Mouse (Mus musculus): ENCODE measurements around the gene Fam24b. TPM values are rescaled to one million over a fixed set of nuclear protein-coding genes. Genes with fewer than 3 reads are reported as not detected.

The Fam24b gene
- polyA plus RNA-seq, 1 experiment from 2014 or later = not detected

- H3K27me3 ChIP-seq = no peaks in the 10 kb centered on the region
- H3K9ac ChIP-seq = no peak within 1 kb of the TSS
- ATAC-seq (ENCODE audit: borderline replicate concordance, extremely low read depth, low FRiP score, low TSS enrichment) = no peak
- no peak within 1 kb of the TSS for H3K4me3 ChIP-seq
- WGBS = 45% methylated on average over 1 of the region's 1 CpGs
- H3K27ac ChIP-seq = no peak within 1 kb of the TSS
- H3K4me1 ChIP-seq = peaks cover 9% of the 10 kb centered on the region; the same call in 1 of the 2 replicates
- H3K36me3 ChIP-seq = no peaks in the 10 kb centered on the region
- no peak within 1 kb of the TSS for H3K4me2 ChIP-seq
- no peaks in the 10 kb centered on the region for H3K9me3 ChIP-seq
Measured at GRCm38 (mm10) chr7:131333564-131333963, 4.2 kb upstream of the Fam24b start, which contains the start of gene Fam24a. Gene Fam24a (plus strand): TSS chr7:131333864.

- H3K4me2 ChIP-seq = no peak overlapping the region
- H3K9ac ChIP-seq = no peak overlapping the region
- H3K4me3 ChIP-seq = no peak overlapping the region
- ATAC-seq (ENCODE audit: borderline replicate concordance, extremely low read depth, low FRiP score, low TSS enrichment) = no peak
- 64% methylated on average over 2 of the region's 2 CpGs for WGBS
- H3K9me3 ChIP-seq = no peaks in the 10 kb centered on the region
- no peaks in the 10 kb centered on the region for H3K4me1 ChIP-seq
- no peaks in the 10 kb centered on the region for H3K27me3 ChIP-seq
- H3K27ac ChIP-seq = no peak overlapping the region
- no peaks in the 10 kb centered on the region for H3K36me3 ChIP-seq
Measured at GRCm38 (mm10) chr7:131331688-131332087, 2.4 kb upstream of the Fam24b start.

GRCm38 (mm10) chr7:131327054-131327453 is 2.3 kb downstream of the Fam24b start:
- no peaks in the 10 kb centered on the region for H3K4me1 ChIP-seq
- no peak overlapping the region for H3K4me3 ChIP-seq
- no peaks in the 10 kb centered on the region for H3K27me3 ChIP-seq
- 77% methylated on average over 5 of the region's 5 CpGs for WGBS
- ATAC-seq (ENCODE audit: borderline replicate concordance, extremely low read depth, low FRiP score, low TSS enrichment) = no peak
- no peaks in the 10 kb centered on the region for H3K9me3 ChIP-seq
- no peak overlapping the region for H3K9ac ChIP-seq
- no peaks in the 10 kb centered on the region for H3K36me3 ChIP-seq
- no peak overlapping the region for H3K4me2 ChIP-seq
- H3K27ac ChIP-seq = no peak overlapping the region

GRCm38 (mm10) chr7:131322192-131322591 is 7.1 kb downstream of the Fam24b start, which contains the start of gene Cuzd1:
Gene Cuzd1 (minus strand): TSS chr7:131322292.
- H3K4me1 ChIP-seq = no peaks in the 10 kb centered on the region
- no peak within 1 kb of the TSS for H3K9ac ChIP-seq
- 78% methylated on average over 2 of the region's 2 CpGs for WGBS
- H3K36me3 ChIP-seq = no peaks in the 10 kb centered on the region
- H3K27ac ChIP-seq = no peak within 1 kb of the TSS
- H3K4me3 ChIP-seq = no peak within 1 kb of the TSS
- no peak for ATAC-seq (ENCODE audit: borderline replicate concordance, extremely low read depth, low FRiP score, low TSS enrichment)
- H3K9me3 ChIP-seq = no peaks in the 10 kb centered on the region
- H3K4me2 ChIP-seq = no peak within 1 kb of the TSS
- H3K27me3 ChIP-seq = no peaks in the 10 kb centered on the region

- H3K27me3 ChIP-seq = no peaks in the 10 kb centered on the region
- H3K27ac ChIP-seq = no peak overlapping the region
- H3K4me2 ChIP-seq = no peak overlapping the region
- ATAC-seq (ENCODE audit: borderline replicate concordance, extremely low read depth, low FRiP score, low TSS enrichment) = no peak
- no peaks in the 10 kb centered on the region for H3K9me3 ChIP-seq
- no peaks in the 10 kb centered on the region for H3K36me3 ChIP-seq
- H3K4me3 ChIP-seq = no peak overlapping the region
- no peak overlapping the region for H3K9ac ChIP-seq
- WGBS = 69% methylated on average over 4 of the region's 7 CpGs
- H3K4me1 ChIP-seq = no peaks in the 10 kb centered on the region
Measured at GRCm38 (mm10) chr7:131318340-131318739, 11.0 kb downstream of the Fam24b start.

- H3K9ac ChIP-seq = no peak overlapping the region
- H3K27ac ChIP-seq = no peak overlapping the region
- H3K27me3 ChIP-seq = no peaks in the 10 kb centered on the region
- H3K4me2 ChIP-seq = no peak overlapping the region
- H3K36me3 ChIP-seq = no peaks in the 10 kb centered on the region
- WGBS = 59% methylated on average over 12 of the region's 12 CpGs
- no peak overlapping the region for H3K4me3 ChIP-seq
- H3K9me3 ChIP-seq = no peaks in the 10 kb centered on the region
- no peak for ATAC-seq (ENCODE audit: borderline replicate concordance, extremely low read depth, low FRiP score, low TSS enrichment)
- no peaks in the 10 kb centered on the region for H3K4me1 ChIP-seq
Measured at GRCm38 (mm10) chr7:131317587-131317986, 11.7 kb downstream of the Fam24b start.

DNA sequence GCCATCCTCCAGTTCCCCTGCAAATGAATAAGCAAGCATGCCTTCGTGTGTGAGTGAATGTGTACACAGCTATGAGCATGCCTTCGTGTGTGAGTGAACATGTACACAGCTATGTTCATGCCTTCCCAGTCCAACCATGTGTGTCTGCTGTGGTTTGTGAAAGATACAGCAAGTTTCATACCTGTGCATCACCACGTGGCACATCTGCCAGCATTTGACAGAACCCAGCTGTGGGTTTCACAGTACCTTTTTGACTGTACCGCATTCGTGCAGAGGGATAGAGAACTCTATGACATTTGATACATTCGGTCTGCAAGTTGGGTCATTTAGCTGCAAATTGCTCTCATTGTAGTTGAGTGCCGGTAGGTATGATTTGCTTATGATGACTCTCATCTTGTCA is 14.8 kb downstream of the Fam24b start:
- Histone ChIP-seq H3K4me2 (no peak overlapping the region), H3K9ac (no peak overlapping the region), H3K27me3 (no peaks in the 10 kb centered on the region), H3K4me1 (no peaks in the 10 kb centered on the region), H3K9me3 (no peaks in the 10 kb centered on the region), H3K27ac (no peak overlapping the region), H3K36me3 (no peaks in the 10 kb centered on the region), H3K4me3 (no peak overlapping the region)
- ATAC-seq (ENCODE audit: borderline replicate concordance, extremely low read depth, low FRiP score, low TSS enrichment) = no peak
- 76% methylated on average over 7 of the region's 7 CpGs for WGBS

- Histone ChIP-seq H3K27ac (no peak overlapping the region), H3K4me2 (no peak overlapping the region), H3K36me3 (no peaks in the 10 kb centered on the region), H3K9me3 (no peaks in the 10 kb centered on the region), H3K9ac (no peak overlapping the region), H3K4me3 (no peak overlapping the region), H3K27me3 (no peaks in the 10 kb centered on the region), H3K4me1 (no peaks in the 10 kb centered on the region)
- no peak for ATAC-seq (ENCODE audit: borderline replicate concordance, extremely low read depth, low FRiP score, low TSS enrichment)
- 64% methylated on average over 5 of the region's 5 CpGs for WGBS
Measured at GRCm38 (mm10) chr7:131306733-131307132, 22.6 kb downstream of the Fam24b start.

GRCm38 (mm10) chr7:131303340-131303739 is 26.0 kb downstream of the Fam24b start:
- no peaks in the 10 kb centered on the region for H3K27me3 ChIP-seq
- H3K27ac ChIP-seq = no peak overlapping the region
- H3K36me3 ChIP-seq = no peaks in the 10 kb centered on the region
- no peak for ATAC-seq (ENCODE audit: borderline replicate concordance, extremely low read depth, low FRiP score, low TSS enrichment)
- no peak overlapping the region for H3K4me3 ChIP-seq
- no peak overlapping the region for H3K4me2 ChIP-seq
- H3K9me3 ChIP-seq = no peaks in the 10 kb centered on the region
- H3K9ac ChIP-seq = no peak overlapping the region
- WGBS = 54% methylated on average over 8 of the region's 8 CpGs
- H3K4me1 ChIP-seq = no peaks in the 10 kb centered on the region

DNA sequence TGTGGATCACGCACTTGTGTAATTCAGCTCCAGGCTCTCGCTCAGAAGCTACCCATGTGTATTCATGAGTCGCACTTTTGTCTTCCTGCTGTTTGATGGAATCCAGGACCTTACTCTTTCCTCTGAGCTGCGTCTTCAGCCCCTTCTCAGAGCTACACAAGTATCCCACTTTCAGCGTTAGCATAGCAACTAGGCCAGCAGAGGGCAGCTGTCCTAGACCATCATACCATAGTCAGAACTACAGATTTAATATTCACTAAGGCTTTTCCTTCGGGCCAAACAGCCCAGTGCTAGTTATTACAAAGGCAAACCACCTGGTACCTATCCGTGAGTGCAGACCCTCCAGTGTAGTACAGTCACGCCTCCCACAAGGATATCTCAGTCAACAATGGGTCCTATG is 32.2 kb downstream of the Fam24b start:
- H3K36me3 ChIP-seq = no peaks in the 10 kb centered on the region
- no peak for ATAC-seq (ENCODE audit: borderline replicate concordance, extremely low read depth, low FRiP score, low TSS enrichment)
- no peaks in the 10 kb centered on the region for H3K27me3 ChIP-seq
- no peak overlapping the region for H3K9ac ChIP-seq
- no peak overlapping the region for H3K27ac ChIP-seq
- H3K4me2 ChIP-seq = no peak overlapping the region
- no peaks in the 10 kb centered on the region for H3K4me1 ChIP-seq
- H3K9me3 ChIP-seq = no peaks in the 10 kb centered on the region
- no peak overlapping the region for H3K4me3 ChIP-seq
- WGBS = 68% methylated on average over 8 of the region's 8 CpGs

Other genes starting within 250 kb of the Fam24b start
- gene 4933402N03Rik, start 183.2 kb downstream of the Fam24b start, polyA plus RNA-seq (2015; fragmentation: Nextera tagmentation; extraction: Ambion mirVana) = not detected in 2 replicates
- not detected in 2 replicates for gene 5430419D17Rik, start 155.1 kb downstream of the Fam24b start, polyA plus RNA-seq (2015; fragmentation: Nextera tagmentation; extraction: Ambion mirVana)
- gene Cuzd1, start 7.2 kb downstream of the Fam24b start, polyA plus RNA-seq (2015; fragmentation: Nextera tagmentation; extraction: Ambion mirVana) = 0.06 and 0.11 TPM in 2 replicates
- gene Fam24a, start 4.3 kb upstream of the Fam24b start, polyA plus RNA-seq (2015; fragmentation: Nextera tagmentation; extraction: Ambion mirVana) = not detected in 2 replicates
- 18.4 and 22.2 TPM in 2 replicates for gene 2310057M21Rik, start 33.2 kb upstream of the Fam24b start, polyA plus RNA-seq (2015; fragmentation: Nextera tagmentation; extraction: Ambion mirVana)
- gene Pstk, start 41.6 kb upstream of the Fam24b start, polyA plus RNA-seq (2015; fragmentation: Nextera tagmentation; extraction: Ambion mirVana) = 64.3 and 64.8 TPM in 2 replicates
- gene Ikzf5, start 81.0 kb upstream of the Fam24b start, polyA plus RNA-seq (2015; fragmentation: Nextera tagmentation; extraction: Ambion mirVana) = 13.1 and 13.2 TPM in 2 replicates
- gene Acadsb, start 81.1 kb upstream of the Fam24b start, polyA plus RNA-seq (2015; fragmentation: Nextera tagmentation; extraction: Ambion mirVana) = 183 and 192 TPM in 2 replicates
- gene Hmx3, start 213.4 kb upstream of the Fam24b start, polyA plus RNA-seq (2015; fragmentation: Nextera tagmentation; extraction: Ambion mirVana) = not detected in 2 replicates
- gene Hmx2, start 219.3 kb upstream of the Fam24b start, polyA plus RNA-seq (2015; fragmentation: Nextera tagmentation; extraction: Ambion mirVana) = not detected in 2 replicates
- gene Bub3, start 230.7 kb upstream of the Fam24b start, polyA plus RNA-seq (2015; fragmentation: Nextera tagmentation; extraction: Ambion mirVana) = 263 and 268 TPM in 2 replicates